Mouse (Mus musculus) left cerebral cortex, postnatal 36 days (tissue): ENCODE results near the gene Dcaf6. TPM values are rescaled to one million over a fixed set of nuclear protein-coding genes. Genes with fewer than 3 reads are reported as not detected.
A peak's percentile ranks its signal among the peaks of the same experiment; 100 is the strongest.

Experiments used
- DNase-seq, 2 experiments: peaks; one replicate each; pipeline ENCODE4 v3.0.0; 2021 to 2022; ENCODE audit warnings: low spot score in 2 of 2, mixed read lengths in 1 of 2
- intact Hi-C: fragments of 180-260 bp; cut with DNase I; formaldehyde crosslinking; loops from one replicate; pipeline ENCODE4 v1.15.1; 2025
- total RNA-seq, 2 experiments: library from RNA; stranded (reverse); gene quantifications; 2 replicates each; pipeline ENCODE4 v1.2.3; 2021

Gene Dcaf6
- 10 to 100 TPM; 86.2 to 90.2 TPM for total RNA-seq

GRCm38 (mm10) chr1:165460360-165460800 is at the start of gene Dcaf6, which contains the start of gene Mpc2:
Dcaf6 (minus strand) TSS chr1:165460475.
Mpc2 (plus strand) TSS chr1:165460637.
- DNase-seq, result peak; percentile 100
- intact Hi-C loops, result loop anchor here (2.0 to 5.0 kb wide), 2 partner anchors 182 to 224 kb away; partner anchors contain the start of gene Tiprl

GRCm38 (mm10) chr1:165506303-165506702 is 46.0 kb upstream of the Dcaf6 start:
- no peak for DNase-seq
- intact Hi-C loops, result no loop called here

- no peak for DNase-seq
- intact Hi-C loops, result no loop called here
Measured at GRCm38 (mm10) chr1:165503307-165504024, 43.2 kb upstream of the Dcaf6 start.

- intact Hi-C loops, result no loop called here
- no peak for DNase-seq
Measured at GRCm38 (mm10) chr1:165498856-165499255, 38.6 kb upstream of the Dcaf6 start.

- DNase-seq, result no peak
- intact Hi-C loops, result no loop called here
Measured at GRCm38 (mm10) chr1:165489197-165489596, 28.9 kb upstream of the Dcaf6 start.

GRCm38 (mm10) chr1:165486108-165486507 is 25.8 kb upstream of the Dcaf6 start:
- intact Hi-C loops, result no loop called here
- DNase-seq, result no peak

- no peak for DNase-seq
- intact Hi-C loops, result no loop called here
Measured at GRCm38 (mm10) chr1:165484688-165485233, 24.5 kb upstream of the Dcaf6 start, which contains the start of gene Adcy10. Adcy10 (plus strand) TSS chr1:165485183.

GRCm38 (mm10) chr1:165471490-165471889 is 11.2 kb upstream of the Dcaf6 start:
- intact Hi-C loops, result no loop called here
- DNase-seq, result no peak

- DNase-seq, result no peak
- intact Hi-C loops, result no loop called here
Measured at GRCm38 (mm10) chr1:165469717-165470116, 9.4 kb upstream of the Dcaf6 start.

GRCm38 (mm10) chr1:165468971-165469370 is 8.7 kb upstream of the Dcaf6 start:
- intact Hi-C loops, result no loop called here

GRCm38 (mm10) chr1:165464574-165464973 is 4.3 kb upstream of the Dcaf6 start:
- intact Hi-C loops, result loop anchor here (5.0 kb wide), 1 partner anchor 178 kb away; no protein-coding TSS in a partner anchor
- DNase-seq, result no peak

More at GRCm38 (mm10) chr1:165468971-165469370, 8.7 kb upstream of the Dcaf6 start:
- DNase-seq, result no peak

GRCm38 (mm10) chr1:165462861-165463260 is 2.6 kb upstream of the Dcaf6 start:
- intact Hi-C loops, result loop anchor here (5.0 kb wide), 1 partner anchor 179 kb away; no protein-coding TSS in a partner anchor
- no peak for DNase-seq

GRCm38 (mm10) chr1:165461681-165462080 is 1.4 kb upstream of the Dcaf6 start:
- DNase-seq, result no peak
- intact Hi-C loops, result loop anchor here (2.0 to 5.0 kb wide), 2 partner anchors 181 to 225 kb away; partner anchors contain the start of gene Tiprl

- DNase-seq, result peak; percentile 98 to 99
- intact Hi-C loops, result loop anchor here (2.0 to 5.0 kb wide), 2 partner anchors 181 to 224 kb away; partner anchors contain the start of gene Tiprl
Measured at GRCm38 (mm10) chr1:165460801-165461377, 614 bp upstream of the Dcaf6 start.

- peak; percentile 46 to 49 for DNase-seq
- intact Hi-C loops, result loop anchor here (2.0 to 5.0 kb wide), 2 partner anchors 183 to 223 kb away; partner anchors contain the start of gene Tiprl
Measured at GRCm38 (mm10) chr1:165459503-165460181, 633 bp downstream of the Dcaf6 start.

GRCm38 (mm10) chr1:165459041-165459502 is 1.2 kb downstream of the Dcaf6 start:
- intact Hi-C loops, result no loop called here
- DNase-seq, result no peak

GRCm38 (mm10) chr1:165441719-165442118 is 18.6 kb downstream of the Dcaf6 start:
- no peak for DNase-seq
- intact Hi-C loops, result no loop called here

GRCm38 (mm10) chr1:165441201-165441600 is 19.1 kb downstream of the Dcaf6 start:
- intact Hi-C loops, result no loop called here
- DNase-seq, result no peak

- intact Hi-C loops, result no loop called here
- no peak for DNase-seq
Measured at GRCm38 (mm10) chr1:165440788-165441187, 19.5 kb downstream of the Dcaf6 start.
